Mouse (Mus musculus) layer of hippocampus, postnatal 14 days (tissue): ENCODE measurements at regions not wholly inside any gene's neighbourhood (a gene's known extent, or its start where the extent isn't known, plus 50 kb on each side); places are given as distances from the start of the nearest gene placed in this dataset.
"Not testable (repeated sequence)": the region's sequence is repeated elsewhere in the genome, so short reads cannot be mapped to it uniquely, and the experiment has no call there.

ENCODE experiments used
- DNase-seq, 2 experiments: peaks; one replicate each; pipeline ENCODE4 v3.0.0; 2021 to 2022; ENCODE audit warnings: low spot score in 2 of 2, mixed read lengths in 1 of 2

- DNase-seq = no peak
Observed at GRCm38 (mm10) chr3:8006708-8007395, 1386.6 kb upstream of the 1700008P02Rik start.

- no peak for DNase-seq
Observed at GRCm38 (mm10) chr3:8006273-8006672, 1386.0 kb upstream of the 1700008P02Rik start.

- DNase-seq = not testable (repeated sequence)
Observed at GRCm38 (mm10) chr3:8005684-8006083, 1385.4 kb upstream of the 1700008P02Rik start.

GRCm38 (mm10) chr3:8004271-8004670, 1384.0 kb upstream of the 1700008P02Rik start:
- no peak for DNase-seq

- DNase-seq = no peak
Observed at GRCm38 (mm10) chr3:8001027-8001426, 1380.8 kb upstream of the 1700008P02Rik start.

- no peak for DNase-seq
Observed at GRCm38 (mm10) chr3:7992322-7992721, 1372.1 kb upstream of the 1700008P02Rik start.

GRCm38 (mm10) chr3:7973287-7973686, 1353.0 kb upstream of the 1700008P02Rik start:
- DNase-seq = no peak

GRCm38 (mm10) chr3:7953911-7954310, 1333.7 kb upstream of the 1700008P02Rik start:
- no peak for DNase-seq

- DNase-seq = no peak
Observed at GRCm38 (mm10) chr3:7943646-7944381, 1323.6 kb upstream of the 1700008P02Rik start.
